Mouse (Mus musculus): Measurements from ENCODE around the gene Soat2. TPM values are rescaled to one million over a fixed set of nuclear protein-coding genes. Genes with fewer than 3 reads are reported as not detected.

The Soat2 gene
- polyA plus RNA-seq, 1 experiment from 2014 or later, result 0.13 TPM

- no peak for ATAC-seq
- no peak for DNase-seq (ENCODE audit: low read depth, low spot score)
- TF ChIP-seq CTCF (IDR thresholded peaks at IDR 0.05), result no peak
- ChIA-PET CTCF (interaction anchor here (1.8 kb wide), 1 partner anchor 33 kb away, joined by 6 read pairs; no protein-coding TSS in a partner anchor), POLR2A (interaction anchor here (0.5 to 2.0 kb wide), 3 partner anchors 12 to 297 kb away, joined by 3 to 16 read pairs (median 3); no protein-coding TSS in a partner anchor)
- in situ Hi-C loops (cut with MboI; ENCODE audit: low pct_unique_long_range_greater_than_20kb), result loop anchor here (5.0 kb wide), 1 partner anchor 108 kb away; no protein-coding TSS in a partner anchor
- H3K27me3 ChIP-seq, result no peaks in the 10 kb centered on the region
Measured at GRCm38 (mm10) chr15:102114651-102115260, 35.6 kb upstream of the Soat2 start.

GRCm38 (mm10) chr15:102115731-102116231, 34.5 kb upstream of the Soat2 start:
- DNase-seq (ENCODE audit: low read depth, low spot score), result no peak
- TF ChIP-seq CTCF (IDR thresholded peaks at IDR 0.05), result no peak
- CTCF ChIA-PET, result interaction anchor here (1.2 to 1.8 kb wide), 2 partner anchors 32 to 109 kb away, joined by 3 to 6 read pairs; no protein-coding TSS in a partner anchor
- no peaks in the 10 kb centered on the region for H3K27me3 ChIP-seq
- POLR2A ChIA-PET, result interaction anchor here (1.0 to 2.0 kb wide), 3 partner anchors 9 to 12 kb away, joined by 3 to 16 read pairs (median 6); no protein-coding TSS in a partner anchor
- in situ Hi-C loops (cut with MboI; ENCODE audit: low pct_unique_long_range_greater_than_20kb), result loop anchor here (5.0 kb wide), 1 partner anchor 107 kb away; no protein-coding TSS in a partner anchor
- no peak for ATAC-seq

GRCm38 (mm10) chr15:102116753-102117415, 33.4 kb upstream of the Soat2 start:
- TF ChIP-seq CTCF (IDR thresholded peaks at IDR 0.05), result no peak
- in situ Hi-C loops (cut with MboI; ENCODE audit: low pct_unique_long_range_greater_than_20kb), result loop anchor here (5.0 kb wide), 1 partner anchor 105 kb away; no protein-coding TSS in a partner anchor
- ChIA-PET POLR2A (interaction anchor here (0.7 to 2.0 kb wide), 4 partner anchors 10 to 105 kb away, joined by 3 to 16 read pairs (median 4); no protein-coding TSS in a partner anchor), CTCF (interaction anchor here (0.9 to 1.5 kb wide), 4 partner anchors 9 to 31 kb away, joined by 3 to 6 read pairs (median 3); partner anchors contain the start of gene Spryd3)
- ATAC-seq (no peak), DNase-seq (ENCODE audit: low read depth, low spot score) (no peak)
- no peaks in the 10 kb centered on the region for H3K27me3 ChIP-seq

GRCm38 (mm10) chr15:102117461-102118443, 32.6 kb upstream of the Soat2 start:
- CTCF ChIA-PET, result interaction anchor here (0.9 to 1.5 kb wide), 6 partner anchors 8 to 33 kb away, joined by 3 to 6 read pairs (median 3); partner anchors contain the start of genes Soat2, Spryd3 and Tns2
- TF ChIP-seq CTCF (IDR thresholded peaks at IDR 0.05), result no peak
- no peaks in the 10 kb centered on the region for H3K27me3 ChIP-seq
- ATAC-seq (no peak), DNase-seq (ENCODE audit: low read depth, low spot score) (no peak)
- in situ Hi-C loops (cut with MboI; ENCODE audit: low pct_unique_long_range_greater_than_20kb), result loop anchor here (5.0 kb wide), 1 partner anchor 105 kb away; no protein-coding TSS in a partner anchor
- POLR2A ChIA-PET, result interaction anchor here (0.7 kb wide), 1 partner anchor 104 kb away, joined by 3 read pairs; no protein-coding TSS in a partner anchor

- H3K27me3 ChIP-seq, result no peaks in the 10 kb centered on the region
- no peak for TF ChIP-seq CTCF (IDR thresholded peaks at IDR 0.05)
- in situ Hi-C loops (cut with MboI; ENCODE audit: low pct_unique_long_range_greater_than_20kb), result loop anchor here (5.0 kb wide), 1 partner anchor 104 kb away; no protein-coding TSS in a partner anchor
- CTCF ChIA-PET, result interaction anchor here (0.9 to 1.5 kb wide), 4 partner anchors 12 to 32 kb away, joined by 3 to 4 read pairs (median 3); partner anchors contain the start of genes Soat2, Spryd3 and Tns2
- DNase-seq (ENCODE audit: low read depth, low spot score) (no peak), ATAC-seq (no peak)
- POLR2A ChIA-PET, result no interaction called here
Measured at GRCm38 (mm10) chr15:102118591-102118990, 31.7 kb upstream of the Soat2 start.

GRCm38 (mm10) chr15:102119121-102119830, 31.1 kb upstream of the Soat2 start:
- DNase-seq (ENCODE audit: low read depth, low spot score), result no peak
- no peak for TF ChIP-seq CTCF (IDR thresholded peaks at IDR 0.05)
- in situ Hi-C loops (cut with MboI; ENCODE audit: low pct_unique_long_range_greater_than_20kb), result loop anchor here (5.0 kb wide), 1 partner anchor 103 kb away; no protein-coding TSS in a partner anchor
- H3K27me3 ChIP-seq, result no peaks in the 10 kb centered on the region
- POLR2A ChIA-PET, result no interaction called here
- no peak for ATAC-seq
- CTCF ChIA-PET, result interaction anchor here (0.8 to 1.5 kb wide), 3 partner anchors 10 to 27 kb away, joined by 3 to 4 read pairs (median 3); no protein-coding TSS in a partner anchor

- ChIA-PET CTCF (interaction anchor here (0.8 to 1.5 kb wide), 3 partner anchors 11 to 26 kb away, joined by 3 to 4 read pairs (median 3); no protein-coding TSS in a partner anchor), POLR2A (no interaction called here)
- ATAC-seq (no peak), DNase-seq (ENCODE audit: low read depth, low spot score) (no peak)
- in situ Hi-C loops (cut with MboI; ENCODE audit: low pct_unique_long_range_greater_than_20kb), result loop anchor here (5.0 kb wide), 1 partner anchor 102 kb away; no protein-coding TSS in a partner anchor
- TF ChIP-seq CTCF (IDR thresholded peaks at IDR 0.05), result no peak
- H3K27me3 ChIP-seq, result no peaks in the 10 kb centered on the region
Measured at GRCm38 (mm10) chr15:102119831-102120170, 30.5 kb upstream of the Soat2 start.

- DNase-seq (ENCODE audit: low read depth, low spot score) (no peak), ATAC-seq (no peak)
- in situ Hi-C loops (cut with MboI; ENCODE audit: low pct_unique_long_range_greater_than_20kb), result no loop called here
- ChIA-PET CTCF (interaction anchor here (0.5 to 2.0 kb wide), 3 partner anchors 11 to 104 kb away, joined by 3 to 6 read pairs (median 5); partner anchors contain the start of gene Soat2), POLR2A (no interaction called here)
- H3K27me3 ChIP-seq, result no peaks in the 10 kb centered on the region
- no peak for TF ChIP-seq CTCF (IDR thresholded peaks at IDR 0.05)
Measured at GRCm38 (mm10) chr15:102120530-102120929, 29.8 kb upstream of the Soat2 start.
